Mouse (Mus musculus) liver, embryonic 14.5 days (tissue): ENCODE measurements around the gene Clstn2. TPM values are rescaled to one million over a fixed set of nuclear protein-coding genes. Genes with fewer than 3 reads are reported as not detected.

Experiments
- ATAC-seq: fragments of 200-750 bp; cut with Nextera tagmentation; 2 replicates; pipeline ENCODE4 v1.8.0; 2017; ENCODE audit warnings: moderate number of reproducible peaks, mild to moderate bottlenecking, moderate library complexity; ENCODE audit not compliant: insufficient read depth
- DNase-seq, 3 experiments: peaks; one replicate each; pipeline ENCODE4 v3.0.0-alpha.2; 2012 to 2013; ENCODE audit warnings: low read depth in 3 of 3, low spot score in 3 of 3
- H3K27ac ChIP-seq: fragments of 300-500 bp; sonication (generic); 2 replicates; pipeline ENCODE4 v1.5.1; 2014; ENCODE audit warnings: moderate library complexity, mild to moderate bottlenecking, control low read depth, inconsistent platforms
- H3K27me3 ChIP-seq: fragments of 300-500 bp; sonication (generic); 2 replicates; pipeline ENCODE4 v1.6.1; 2014; ENCODE audit warnings: mild to moderate bottlenecking, low read length, moderate library complexity; ENCODE audit not compliant: control insufficient read depth, insufficient read depth
- H3K36me3 ChIP-seq: fragments of 300-500 bp; sonication (generic); replicated peaks from 2 replicates; pipeline ENCODE4 v1.6.1; 2014; ENCODE audit warnings: low read depth; ENCODE audit not compliant: control insufficient read depth, insufficient read depth
- H3K4me1 ChIP-seq, 2 experiments: fragments of 200-500 bp in 1 of 2; fragments of 300-500 bp in 1 of 2; sonication (generic) in 1 of 2; replicated peaks; 2 replicates each; pipeline ENCODE4 v1.6.1; 2012 to 2014; ENCODE audit warnings: antibody characterized with exemption in 1 of 2, inconsistent platforms in 1 of 2, low read length in 1 of 2; ENCODE audit not compliant: control insufficient read depth in 2 of 2, insufficient read depth in 2 of 2
- H3K4me2 ChIP-seq: fragments of 300-500 bp; sonication (generic); 2 replicates; pipeline ENCODE4 v1.6.1; 2014; ENCODE audit warnings: low read depth, mild to moderate bottlenecking, control low read depth, moderate library complexity
- H3K4me3 ChIP-seq, 2 experiments: fragments of 200-500 bp in 1 of 2; fragments of 300-500 bp in 1 of 2; sonication (generic) in 1 of 2; 2 replicates each; pipeline ENCODE4 v1.5.1; 2012 to 2014; ENCODE audit warnings: low read depth in 2 of 2, low read length in 2 of 2, mild to moderate bottlenecking in 2 of 2, control low read depth in 1 of 2, inconsistent platforms in 1 of 2, moderate library complexity in 1 of 2; ENCODE audit not compliant: insufficient read depth in 1 of 2
- H3K9ac ChIP-seq: fragments of 300-500 bp; sonication (generic); replicated peaks from 2 replicates; pipeline ENCODE4 v1.6.1; 2014; ENCODE audit warnings: mild to moderate bottlenecking, control low read depth, moderate library complexity
- H3K9me3 ChIP-seq: fragments of 300-500 bp; sonication (generic); 2 replicates; pipeline ENCODE4 v1.6.1; 2016; ENCODE audit warnings: low read length, mixed read lengths; ENCODE audit not compliant: control insufficient read depth
- CTCF ChIP-seq: IDR thresholded peaks from 2 replicates; pipeline ENCODE4 v1.5.1; 2016; ENCODE audit warnings: antibody characterized with exemption, low read depth, control low read depth
- EP300 ChIP-seq: IDR thresholded peaks from 2 replicates; pipeline ENCODE4 v1.6.1; 2016; ENCODE audit warnings: antibody characterized with exemption, low read depth
- WGBS: fragments of 180-500 bp; shearing (Covaris S2); extraction: QIAGEN DNeasy Blood & Tissue Kit; methylation state at CpG from one replicate; pipeline ENCODE4 v1.1.7; 2014; ENCODE audit not compliant: insufficient replicate concordance; 5-methylcytosine and 5-hydroxymethylcytosine counted together
- polyA plus RNA-seq, 2 experiments: library from polyadenylated mRNA; depleted of rRNA in 1 of 2; stranded (reverse) in 1 of 2; unstranded in 1 of 2; fragments of >200 nt; fragmentation: Nextera tagmentation in 1 of 2; extraction: Ambion mirVana in 1 of 2; gene quantifications; 2 replicates each; pipeline versions ENCODE4 v1.2.1 to v1.2.3; 2012 to 2014

The Clstn2 gene
- polyA plus RNA-seq, 2 experiments, result 0.04 to 0.11 TPM

- H3K9ac ChIP-seq, result no peak overlapping the region
- H3K4me3 ChIP-seq, result no peak overlapping the region
- no peak for TF ChIP-seq CTCF
- TF ChIP-seq EP300, result no peak
- no peak overlapping the region for H3K27ac ChIP-seq
- H3K27me3 ChIP-seq, result no peaks in the 10 kb centered on the region
- ATAC-seq (no peak), DNase-seq (no peak)
- no peaks in the 10 kb centered on the region for H3K9me3 ChIP-seq
- H3K4me2 ChIP-seq, result no peak overlapping the region
- no peaks in the 10 kb centered on the region for H3K4me1 ChIP-seq
- H3K36me3 ChIP-seq, result no peaks in the 10 kb centered on the region
- WGBS, result 44% methylated on average over 2 of the region's 2 CpGs
Measured at GRCm38 (mm10) chr9:98019876-98020275, 13.1 kb downstream of the Clstn2 start.

- DNase-seq (no peak), ATAC-seq (no peak)
- 55% methylated on average over 5 of the region's 5 CpGs for WGBS
- H3K27ac ChIP-seq, result no peak overlapping the region
- H3K9me3 ChIP-seq, result no peaks in the 10 kb centered on the region
- no peak overlapping the region for H3K4me3 ChIP-seq
- H3K4me2 ChIP-seq, result no peak overlapping the region
- no peaks in the 10 kb centered on the region for H3K27me3 ChIP-seq
- no peak overlapping the region for H3K9ac ChIP-seq
- no peak for TF ChIP-seq CTCF
- no peak for TF ChIP-seq EP300
- H3K36me3 ChIP-seq, result no peaks in the 10 kb centered on the region
- H3K4me1 ChIP-seq, result no peaks in the 10 kb centered on the region
Measured at GRCm38 (mm10) chr9:98018687-98019086, 14.3 kb downstream of the Clstn2 start.

GRCm38 (mm10) chr9:98016576-98016975, 16.4 kb downstream of the Clstn2 start:
- Histone ChIP-seq H3K9me3 (no peaks in the 10 kb centered on the region), H3K4me1 (no peaks in the 10 kb centered on the region), H3K9ac (no peak overlapping the region), H3K4me3 (no peak overlapping the region), H3K4me2 (no peak overlapping the region), H3K27ac (no peak overlapping the region), H3K27me3 (no peaks in the 10 kb centered on the region), H3K36me3 (no peaks in the 10 kb centered on the region)
- 74% methylated on average over 5 of the region's 5 CpGs for WGBS
- no peak for TF ChIP-seq EP300
- DNase-seq (no peak), ATAC-seq (no peak)

DNA sequence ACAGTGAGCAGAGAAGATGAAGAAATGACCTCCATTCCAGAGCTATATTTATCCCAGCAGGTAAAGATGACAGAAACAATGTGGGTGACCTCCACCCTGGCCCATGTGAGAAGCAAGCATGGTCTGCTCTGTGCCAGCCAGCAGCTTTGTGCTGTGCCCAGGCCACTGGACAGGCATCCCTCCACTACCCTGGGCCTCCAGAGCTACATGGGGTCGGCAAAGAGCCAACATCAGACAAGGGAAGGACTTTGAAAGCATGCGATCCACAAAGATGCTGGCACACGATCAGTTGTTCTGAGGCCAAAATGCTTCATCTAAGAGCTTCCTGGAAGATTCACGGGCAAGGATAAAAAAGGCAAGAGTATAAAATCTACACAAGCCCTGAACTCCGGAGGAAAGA, 36.6 kb downstream of the Clstn2 start:
- Histone ChIP-seq H3K4me3 (no peak overlapping the region), H3K27ac (no peak overlapping the region), H3K9ac (no peak overlapping the region), H3K27me3 (no peaks in the 10 kb centered on the region), H3K4me1 (no peaks in the 10 kb centered on the region), H3K36me3 (no peaks in the 10 kb centered on the region), H3K9me3 (no peaks in the 10 kb centered on the region), H3K4me2 (no peak overlapping the region)
- no peak for ATAC-seq
- 51% methylated on average over 5 of the region's 5 CpGs for WGBS
- no peak for DNase-seq
- no peak for TF ChIP-seq CTCF
- TF ChIP-seq EP300, result no peak

- TF ChIP-seq EP300 (no peak), CTCF (no peak)
- no peak overlapping the region for H3K4me3 ChIP-seq
- H3K4me2 ChIP-seq, result no peak overlapping the region
- no peaks in the 10 kb centered on the region for H3K9me3 ChIP-seq
- H3K4me1 ChIP-seq, result no peaks in the 10 kb centered on the region
- no peak overlapping the region for H3K27ac ChIP-seq
- H3K9ac ChIP-seq, result no peak overlapping the region
- no peaks in the 10 kb centered on the region for H3K36me3 ChIP-seq
- H3K27me3 ChIP-seq, result no peaks in the 10 kb centered on the region
- DNase-seq (no peak), ATAC-seq (no peak)
- 50% methylated on average over 4 of the region's 4 CpGs for WGBS
Measured at GRCm38 (mm10) chr9:97995723-97996122, 37.3 kb downstream of the Clstn2 start.
